Mouse (Mus musculus): ENCODE data around the gene Bcam. TPM values are rescaled to one million over a fixed set of nuclear protein-coding genes. Genes with fewer than 3 reads are reported as not detected.

Gene Bcam
- total and polyA plus RNA-seq, 3 experiments = 190 to 240 (median 214) TPM

DNA sequence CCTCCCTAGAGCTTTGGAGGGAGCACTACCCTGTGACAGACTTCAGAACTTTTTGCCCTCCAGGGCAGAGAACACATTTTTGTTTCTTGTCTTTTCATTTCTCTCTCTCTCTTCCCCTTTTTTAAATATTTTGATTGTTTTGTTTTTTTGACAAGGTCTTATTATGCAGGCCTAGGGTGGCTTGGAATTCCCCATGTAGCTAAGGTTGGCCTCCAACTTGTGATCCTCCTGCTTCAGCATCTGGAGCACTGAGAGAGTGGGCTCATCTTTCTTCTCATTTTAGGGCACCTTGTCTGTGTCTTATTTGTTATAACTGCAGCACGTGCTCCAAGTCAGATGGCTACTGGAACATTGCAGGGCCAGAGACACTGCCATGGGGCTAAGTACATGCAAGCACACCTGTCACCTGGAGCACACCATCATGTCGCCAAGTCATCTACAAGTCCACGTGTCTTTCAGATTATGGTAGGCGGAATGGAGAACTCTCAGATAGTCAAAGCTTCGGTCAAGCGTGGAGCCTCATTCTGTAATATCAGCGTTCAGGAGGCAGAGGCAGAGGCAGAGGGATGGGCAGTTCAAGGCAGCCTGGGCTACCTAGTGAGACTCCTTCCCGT lies 35.6 kb upstream of the Bcam start:
- DNase-seq = no peak
- TF ChIP-seq EP300 (IDR thresholded peaks at IDR 0.05; ENCODE audit: insufficient read depth, low read depth, low read length) (no peak), POLR2A (IDR thresholded peaks at IDR 0.05; ENCODE audit: insufficient read depth, low read depth, low read length) (no peak), CTCF (IDR thresholded peaks at IDR 0.05) (no peak)
- no peaks in the 10 kb centered on the region for H3K36me3 ChIP-seq (ENCODE audit: control insufficient read depth, insufficient read depth, low read length)
- no peaks in the 10 kb centered on the region for H3K27me3 ChIP-seq (ENCODE audit: control insufficient read depth, insufficient read depth, low read length)
- H3K79me2 ChIP-seq (replicated peaks; ENCODE audit: control insufficient read depth, insufficient read depth, low read length) = no peaks in the 10 kb centered on the region
- no peak overlapping the region for H3K27ac ChIP-seq
- H3K4me1 ChIP-seq (ENCODE audit: control insufficient read depth, insufficient read depth, low read length) = no peaks in the 10 kb centered on the region
- no peak overlapping the region for H3K4me3 ChIP-seq
- intact Hi-C loops (cut with DNase I) = loop anchor here (10.0 kb wide), 1 partner anchor 138 kb away; no protein-coding TSS in a partner anchor
- H3K9ac ChIP-seq (ENCODE audit: low read depth, low read length) = no peak overlapping the region
- 89% methylated on average over 8 of the region's 8 CpGs for WGBS

- Histone ChIP-seq H3K27ac (no peak overlapping the region), H3K4me3 (no peak overlapping the region), H3K36me3 (ENCODE audit: control insufficient read depth, insufficient read depth, low read length) (no peaks in the 10 kb centered on the region), H3K79me2 (replicated peaks; ENCODE audit: control insufficient read depth, insufficient read depth, low read length) (no peaks in the 10 kb centered on the region), H3K4me1 (ENCODE audit: control insufficient read depth, insufficient read depth, low read length) (peaks cover 1% of the 10 kb centered on the region; the same call in 1 of the 2 replicates), H3K27me3 (ENCODE audit: control insufficient read depth, insufficient read depth, low read length) (no peaks in the 10 kb centered on the region), H3K9ac (ENCODE audit: low read depth, low read length) (no peak overlapping the region)
- intact Hi-C loops (cut with DNase I) = loop anchor here (1.0 to 10.0 kb wide), 3 partner anchors 40 to 142 kb away; no protein-coding TSS in a partner anchor
- TF ChIP-seq CTCF (IDR thresholded peaks at IDR 0.05) (peak; percentile 70), POLR2A (IDR thresholded peaks at IDR 0.05; ENCODE audit: insufficient read depth, low read depth, low read length) (no peak), EP300 (IDR thresholded peaks at IDR 0.05; ENCODE audit: insufficient read depth, low read depth, low read length) (peak; percentile 91)
- WGBS = 21% methylated on average over 7 of the region's 7 CpGs
- peak; percentile 66 to 86 for DNase-seq
Measured at GRCm38 (mm10) chr7:19802995-19803394, 32.2 kb upstream of the Bcam start.

DNA sequence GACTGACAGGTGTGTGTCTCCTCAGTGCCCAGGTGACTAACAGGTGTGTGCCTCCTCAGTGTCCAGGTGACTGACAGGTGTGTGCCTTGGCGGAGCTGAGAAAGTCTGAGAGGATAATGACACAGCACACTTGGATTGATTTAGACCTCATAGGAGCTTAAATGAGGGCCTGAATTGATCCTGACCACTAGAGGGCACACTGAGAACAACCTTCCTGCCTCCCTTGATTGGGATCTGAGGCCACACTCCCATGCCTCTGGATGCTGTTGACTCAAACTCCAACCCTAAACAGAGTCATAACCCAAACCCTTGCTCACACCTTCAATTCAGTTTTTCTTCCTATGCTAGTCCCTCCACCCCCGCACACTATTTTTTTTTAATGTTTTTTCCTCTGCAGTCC lies 29.9 kb upstream of the Bcam start:
- Histone ChIP-seq H3K4me1 (ENCODE audit: control insufficient read depth, insufficient read depth, low read length) (peaks cover 2% of the 10 kb centered on the region; the same call in 1 of the 2 replicates), H3K36me3 (ENCODE audit: control insufficient read depth, insufficient read depth, low read length) (no peaks in the 10 kb centered on the region), H3K4me3 (no peak overlapping the region), H3K79me2 (replicated peaks; ENCODE audit: control insufficient read depth, insufficient read depth, low read length) (no peaks in the 10 kb centered on the region), H3K9ac (ENCODE audit: low read depth, low read length) (no peak overlapping the region), H3K27me3 (ENCODE audit: control insufficient read depth, insufficient read depth, low read length) (no peaks in the 10 kb centered on the region), H3K27ac (no peak overlapping the region)
- WGBS = 49% methylated on average over 2 of the region's 2 CpGs
- intact Hi-C loops (cut with DNase I) = loop anchor here (10.0 kb wide), 1 partner anchor 144 kb away; no protein-coding TSS in a partner anchor
- DNase-seq = peak in 1 of 2 experiments; percentile 53
- TF ChIP-seq EP300 (IDR thresholded peaks at IDR 0.05; ENCODE audit: insufficient read depth, low read depth, low read length) = peak; percentile 71; the same call in 1 of the 2 replicates
- no peak for TF ChIP-seq POLR2A (IDR thresholded peaks at IDR 0.05; ENCODE audit: insufficient read depth, low read depth, low read length)
- TF ChIP-seq CTCF (IDR thresholded peaks at IDR 0.05) = peak; percentile 82

DNA sequence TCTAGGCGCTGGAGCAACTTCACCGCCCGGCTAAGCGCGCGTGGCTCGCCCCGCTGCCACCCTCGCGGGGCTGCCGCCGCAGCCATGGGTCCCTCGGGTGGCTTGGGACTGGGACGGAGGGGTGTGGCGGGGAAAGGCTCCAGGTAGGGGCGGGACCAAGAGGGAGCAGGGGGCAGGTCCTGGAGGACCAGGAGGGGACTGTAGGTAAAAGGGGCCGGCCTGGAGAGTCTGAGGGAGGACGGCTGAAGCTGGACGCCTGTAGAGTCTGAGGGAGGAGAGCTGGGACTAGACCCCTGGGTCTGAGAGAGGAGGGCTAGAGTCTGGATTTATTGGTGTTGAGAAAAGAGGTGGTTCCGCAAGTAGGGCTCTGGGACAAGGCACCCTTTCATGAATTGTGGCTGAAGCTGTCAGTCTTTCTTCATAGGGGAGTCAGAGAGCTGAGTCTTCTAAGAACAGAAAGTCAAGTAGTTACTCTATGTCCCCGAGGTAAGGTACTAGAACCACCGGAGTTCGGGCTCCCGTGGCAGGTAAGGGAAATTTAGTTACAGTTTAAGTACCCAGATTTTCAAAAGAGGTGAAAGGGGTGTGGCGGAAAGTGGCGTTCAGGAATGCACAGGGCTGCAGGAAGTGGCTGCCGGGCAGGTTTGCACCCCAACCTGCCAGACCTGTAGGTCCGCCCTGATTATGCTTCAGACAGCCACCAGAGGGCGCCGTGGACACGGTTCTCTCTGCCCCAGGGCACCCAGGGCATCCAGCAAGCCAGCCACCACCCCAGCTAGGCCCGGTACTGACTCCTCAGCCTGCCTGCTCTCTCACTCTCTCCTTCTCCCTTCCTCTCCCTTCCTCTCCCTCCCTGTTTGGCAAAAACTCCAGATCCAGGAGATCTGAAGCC lies 26.1 kb upstream of the Bcam start, which contains the start of gene Cblc:
TSS of gene Cblc (minus strand) at position 113 of the 892 bp plus-strand sequence.
- Histone ChIP-seq H3K27ac (no peak within 1 kb of the TSS), H3K4me3 (no peak within 1 kb of the TSS), H3K27me3 (ENCODE audit: control insufficient read depth, insufficient read depth, low read length) (no peaks in the 10 kb centered on the region), H3K79me2 (replicated peaks; ENCODE audit: control insufficient read depth, insufficient read depth, low read length) (no peaks in the 10 kb centered on the region), H3K4me1 (ENCODE audit: control insufficient read depth, insufficient read depth, low read length) (peaks cover 2% of the 10 kb centered on the region; the same call in 1 of the 2 replicates), H3K9ac (ENCODE audit: low read depth, low read length) (peak within 1 kb of the TSS; percentile 10), H3K36me3 (ENCODE audit: control insufficient read depth, insufficient read depth, low read length) (no peaks in the 10 kb centered on the region)
- intact Hi-C loops (cut with DNase I) = no loop called here
- WGBS = 4% methylated on average over 32 of the region's 32 CpGs
- TF ChIP-seq EP300 (IDR thresholded peaks at IDR 0.05; ENCODE audit: insufficient read depth, low read depth, low read length) (0 out of 2 replicates have a peak, but pooled peaks have one; percentile 39), POLR2A (IDR thresholded peaks at IDR 0.05; ENCODE audit: insufficient read depth, low read depth, low read length) (no peak), CTCF (IDR thresholded peaks at IDR 0.05) (peak; percentile 91)
- peak; percentile 83 to 85 for DNase-seq

DNA sequence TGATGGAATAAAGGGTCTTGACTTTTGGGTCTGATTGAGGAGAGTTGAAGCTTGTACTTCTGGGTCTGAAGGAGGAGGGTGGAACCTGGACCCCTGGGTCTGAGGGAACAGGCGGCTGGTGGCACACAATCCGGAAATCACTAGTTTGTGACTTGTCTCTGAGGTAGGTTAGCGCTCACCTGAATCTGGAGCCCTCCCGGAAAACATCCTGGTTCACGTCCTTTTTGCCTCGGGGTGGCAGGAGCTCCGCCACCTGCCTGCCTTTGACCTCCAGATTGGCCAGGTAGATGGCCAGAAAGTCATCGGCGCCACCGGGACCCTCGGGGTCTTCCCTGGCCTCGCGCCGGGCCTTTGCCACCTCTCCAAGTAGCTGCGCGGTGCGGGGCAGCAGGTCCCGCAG lies 25.4 kb upstream of the Bcam start:
- Histone ChIP-seq H3K27ac (no peak overlapping the region), H3K79me2 (replicated peaks; ENCODE audit: control insufficient read depth, insufficient read depth, low read length) (no peaks in the 10 kb centered on the region), H3K27me3 (ENCODE audit: control insufficient read depth, insufficient read depth, low read length) (no peaks in the 10 kb centered on the region), H3K4me3 (no peak overlapping the region), H3K4me1 (ENCODE audit: control insufficient read depth, insufficient read depth, low read length) (peaks cover 2% of the 10 kb centered on the region; the same call in 1 of the 2 replicates), H3K36me3 (ENCODE audit: control insufficient read depth, insufficient read depth, low read length) (no peaks in the 10 kb centered on the region), H3K9ac (ENCODE audit: low read depth, low read length) (no peak overlapping the region)
- no peak for DNase-seq
- intact Hi-C loops (cut with DNase I) = no loop called here
- TF ChIP-seq POLR2A (IDR thresholded peaks at IDR 0.05; ENCODE audit: insufficient read depth, low read depth, low read length) (no peak), EP300 (IDR thresholded peaks at IDR 0.05; ENCODE audit: insufficient read depth, low read depth, low read length) (no peak)
- 28% methylated on average over 18 of the region's 18 CpGs for WGBS

Measured in heart, adult 2 months (tissue).